Mouse (Mus musculus) megakaryocyte, adult 5-6 weeks (primary cell): Measurements from ENCODE around the gene Pard3. TPM values are rescaled to one million over a fixed set of nuclear protein-coding genes. Genes with fewer than 3 reads are reported as not detected.
A peak's percentile ranks its signal among the peaks of the same experiment; 100 is the strongest.

Source experiments
- ATAC-seq: 2 replicates; pipeline ENCODE4 v1.8.0; 2016; ENCODE audit warnings: mild to moderate bottlenecking, inconsistent platforms; ENCODE audit not compliant: poor library complexity, severe bottlenecking
- total RNA-seq, 2 experiments: library from RNA; stranded (forward) in 1 of 2; stranded (reverse) in 1 of 2; fragments of 153-499, 151-499 nt in 1 of 2; fragments of 221-1000, 200-1000 nt in 1 of 2; gene quantifications; 2 replicates each; pipeline versions ENCODE4 v1.2.3 to v1.2.4; 2015 to 2017

Pard3 gene
- total RNA-seq (2015), result 0.05 TPM in 1 of 2 replicates, not detected in the other
- not detected in 2 replicates for total RNA-seq (2017)

DNA sequence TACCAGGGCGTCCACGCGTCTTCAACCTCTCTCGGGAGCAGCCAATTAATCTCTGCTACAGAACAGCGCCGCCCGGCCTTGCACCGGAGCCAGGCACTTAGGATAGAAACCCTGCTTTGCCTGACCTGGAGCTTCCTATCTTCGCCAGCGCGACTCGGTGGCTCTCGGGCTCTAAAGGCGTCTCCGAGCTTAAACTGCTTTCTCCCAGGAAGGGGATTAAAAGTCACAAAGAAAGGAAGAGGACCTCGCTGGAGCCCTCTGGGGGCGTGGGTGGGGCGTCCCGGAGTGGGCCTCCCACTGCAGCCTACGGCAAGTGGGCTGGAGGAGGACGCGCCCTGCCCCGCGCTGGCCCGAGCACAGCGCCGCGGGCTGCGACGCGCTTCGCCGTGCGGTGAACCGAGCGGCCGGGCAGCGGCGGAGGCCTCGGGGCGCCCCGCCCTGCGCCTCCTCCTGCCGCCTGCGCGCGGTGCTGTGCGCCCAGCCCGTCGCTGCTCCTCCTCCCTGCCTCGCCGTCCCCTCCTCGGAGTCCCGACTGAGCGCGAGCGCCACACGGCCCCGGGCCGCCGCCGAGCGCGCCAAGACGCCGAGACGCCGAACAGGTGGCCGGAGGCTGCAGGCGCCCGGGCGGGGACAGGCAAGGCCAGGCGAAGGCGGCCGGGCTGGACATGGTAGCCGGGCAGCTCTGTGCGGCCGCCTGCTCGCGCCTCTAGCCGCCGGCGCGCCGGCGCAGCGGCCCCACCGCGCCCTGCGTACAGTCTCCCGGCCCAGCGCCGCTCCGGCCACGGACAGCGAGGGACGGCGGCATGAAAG is at the start of gene Pard3:
Pard3 (plus strand) TSS at position 343 of the 810 bp plus-strand sequence.
- no peak for ATAC-seq

DNA sequence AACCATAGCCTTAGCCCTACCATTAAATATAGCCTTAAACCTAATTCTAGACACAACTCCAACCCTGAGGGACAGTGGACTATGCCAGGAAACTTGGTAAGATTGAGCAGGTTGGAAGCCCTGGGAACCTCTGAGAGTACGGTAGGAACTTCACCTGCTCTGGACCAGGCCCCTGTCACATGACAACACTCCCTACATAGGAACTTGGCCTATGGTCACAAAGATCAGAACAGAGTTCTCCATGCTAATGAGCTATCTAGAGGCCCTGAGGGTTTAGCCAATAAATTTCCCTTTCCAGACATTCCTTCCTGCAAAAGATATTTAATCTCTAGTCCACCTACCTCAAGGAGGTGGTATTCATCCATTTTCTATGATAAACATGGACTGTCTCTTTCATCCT is 41.9 kb upstream of the Pard3 start:
- ATAC-seq, result no peak

GRCm38 (mm10) chr8:127025256-127025717 is 38.4 kb upstream of the Pard3 start:
- ATAC-seq, result no peak

DNA sequence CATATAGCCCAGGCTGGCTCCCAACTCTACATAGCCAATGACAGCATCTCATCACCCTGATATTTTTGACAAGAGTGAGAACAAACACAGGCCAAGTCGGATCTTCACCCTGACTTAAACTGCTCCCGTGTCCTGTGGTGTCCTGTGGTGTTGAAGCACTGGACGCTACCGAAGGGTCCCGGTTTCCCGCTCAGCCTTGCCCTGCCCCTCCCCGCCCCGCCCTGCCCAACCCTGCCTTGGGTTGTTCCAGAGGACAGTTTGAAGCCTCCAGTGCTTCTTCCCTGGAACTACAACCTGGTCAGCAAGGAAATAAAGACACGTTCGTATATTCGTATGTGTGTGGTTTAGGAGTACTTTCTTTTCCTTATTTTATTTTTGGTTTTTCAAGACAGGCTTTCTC is 37.9 kb upstream of the Pard3 start:
- ATAC-seq, result no peak

DNA sequence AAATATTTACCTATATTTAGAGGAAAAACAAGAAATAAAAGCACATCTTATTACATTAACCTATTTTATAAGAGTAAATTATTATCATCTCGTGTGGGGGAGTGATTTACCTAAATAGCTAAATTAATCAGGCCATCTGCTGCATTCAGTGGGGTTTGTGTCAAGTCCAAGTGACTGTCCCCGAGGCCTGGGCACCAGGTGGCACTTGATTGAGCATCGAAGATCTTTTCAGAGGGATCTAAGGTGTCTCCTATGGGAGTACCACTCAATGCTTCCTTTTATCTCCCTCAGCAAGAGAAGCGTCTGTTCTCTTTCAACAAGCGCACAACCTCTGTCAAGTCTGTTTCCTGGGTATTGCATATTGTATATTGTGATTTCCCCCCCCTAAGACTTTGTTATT is 32.2 kb upstream of the Pard3 start:
- no peak for ATAC-seq

DNA sequence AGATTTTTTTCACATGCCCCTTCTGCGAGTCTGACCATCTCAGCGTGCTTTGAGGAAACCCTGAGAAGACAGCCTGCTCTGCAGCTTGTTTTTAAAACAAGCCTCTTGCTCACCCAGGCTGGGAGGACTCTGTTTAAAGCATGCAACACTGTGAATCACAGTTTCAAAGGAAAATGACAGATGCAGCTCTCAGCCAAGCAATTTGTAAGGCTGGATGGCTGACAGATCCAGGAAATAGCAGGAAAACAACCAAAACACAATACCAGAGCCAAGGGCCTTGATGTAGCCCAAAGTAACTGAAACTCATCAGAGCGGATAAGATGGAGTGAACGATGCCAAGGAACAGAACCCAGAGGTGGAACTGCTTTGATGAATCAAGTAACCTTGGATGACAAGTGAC is 24.8 kb upstream of the Pard3 start:
- ATAC-seq, result no peak

- ATAC-seq, result no peak
Observed at GRCm38 (mm10) chr8:127049996-127050395, 13.7 kb upstream of the Pard3 start.

GRCm38 (mm10) chr8:127052132-127052531 is 11.6 kb upstream of the Pard3 start:
- ATAC-seq, result 0 out of 2 replicates have a peak, but pooled peaks have one; percentile 35

- ATAC-seq, result no peak
Observed at GRCm38 (mm10) chr8:127055081-127055480, 8.6 kb upstream of the Pard3 start.

DNA sequence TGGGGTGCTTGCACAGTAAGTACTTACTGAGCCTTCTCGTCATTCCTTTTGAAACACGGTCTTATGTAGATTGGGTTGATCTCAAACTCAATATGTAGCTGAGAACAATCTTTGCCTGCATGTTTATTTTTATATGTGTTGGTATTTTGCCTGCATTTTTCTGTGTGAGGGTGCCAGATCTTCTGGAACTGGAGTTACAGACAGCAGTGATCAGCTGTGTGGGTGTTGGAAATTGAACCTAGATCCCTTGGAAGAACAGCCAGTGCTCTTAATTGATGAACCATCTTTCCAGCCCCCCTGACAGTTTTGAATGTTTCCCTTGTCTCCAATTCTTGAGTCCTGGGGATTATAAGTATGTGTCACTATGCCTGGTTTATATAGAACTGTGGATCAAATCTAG is 4.9 kb upstream of the Pard3 start:
- ATAC-seq, result no peak

DNA sequence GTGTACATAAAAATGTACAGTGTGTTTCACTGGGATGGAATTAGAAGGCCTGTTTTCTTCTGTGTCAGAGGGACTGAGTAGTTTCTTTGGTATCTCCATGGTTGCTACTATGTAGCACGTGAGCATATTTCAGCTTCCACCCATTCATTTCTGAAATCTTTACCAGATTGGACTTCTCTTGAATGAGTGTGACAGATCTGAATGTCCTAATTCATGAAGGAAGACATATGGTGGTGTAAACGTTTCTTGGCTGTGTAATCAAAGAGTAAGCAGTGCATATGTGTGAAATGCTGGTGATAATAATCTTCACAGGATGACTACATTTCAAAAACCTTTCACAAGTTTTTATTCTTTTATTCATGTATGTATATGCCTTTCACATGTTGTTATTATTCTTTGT is 3.9 kb upstream of the Pard3 start:
- ATAC-seq, result no peak

- no peak for ATAC-seq
Observed at GRCm38 (mm10) chr8:127064361-127065112, 844 bp downstream of the Pard3 start.

DNA sequence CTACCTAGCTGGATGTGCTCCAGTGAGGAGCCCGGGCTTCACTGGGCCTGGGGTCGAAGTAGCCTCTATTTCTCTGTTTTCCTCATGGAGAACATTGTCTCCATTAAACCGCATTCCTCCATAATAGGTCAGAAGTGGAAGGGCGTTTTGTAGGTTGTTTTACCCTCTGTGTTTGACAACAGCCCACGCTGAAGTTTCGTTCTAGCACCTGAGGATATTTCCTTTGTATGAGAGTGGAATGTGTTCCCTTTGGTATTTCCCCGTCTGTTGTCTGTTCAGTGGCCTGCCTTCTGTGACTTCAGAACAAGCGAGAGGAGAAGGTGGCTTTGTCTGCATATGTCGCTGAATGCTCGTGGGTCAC is 1.4 kb downstream of the Pard3 start:
- no peak for ATAC-seq

DNA sequence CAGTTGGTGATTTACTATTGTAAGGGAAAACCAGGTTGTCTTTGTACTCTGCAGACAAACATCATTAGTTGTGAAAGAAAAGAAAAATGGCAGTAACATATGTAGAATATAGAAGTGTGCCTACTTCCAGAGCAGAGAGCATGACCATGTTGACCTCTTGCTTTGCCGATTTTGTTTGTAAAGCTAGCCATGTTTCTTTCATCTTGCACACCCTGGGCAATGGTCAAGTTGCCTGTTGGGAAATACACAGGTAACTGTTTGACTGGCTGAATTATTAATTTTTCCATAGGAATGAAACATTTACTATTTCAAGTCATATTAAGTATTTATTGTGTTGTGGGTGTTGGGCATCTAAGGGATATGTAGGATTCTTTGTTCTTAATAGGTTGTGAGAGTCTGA is 2.1 kb downstream of the Pard3 start:
- no peak for ATAC-seq

DNA sequence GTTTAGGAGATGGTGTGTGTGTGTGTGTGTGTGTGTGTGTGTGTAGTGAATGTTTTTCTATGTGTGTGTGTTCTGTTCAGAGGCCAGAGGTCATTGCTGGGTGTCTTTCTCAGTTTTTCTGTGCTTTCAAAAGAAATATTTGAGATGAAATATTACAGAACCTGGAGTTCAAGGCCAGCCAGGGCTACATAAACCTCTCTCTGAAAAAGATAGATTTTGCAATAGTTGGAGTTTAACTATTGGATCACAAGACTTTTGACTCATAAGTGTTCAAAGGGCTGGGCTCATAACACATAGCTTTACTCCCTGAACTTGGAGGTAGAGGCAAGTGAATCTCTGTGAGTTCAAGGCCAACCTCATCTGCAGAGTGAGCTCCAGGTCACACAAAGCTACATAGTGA is 2.8 kb downstream of the Pard3 start:
- no peak for ATAC-seq

- no peak for ATAC-seq
Observed at GRCm38 (mm10) chr8:127068719-127069118, 5.0 kb downstream of the Pard3 start.

GRCm38 (mm10) chr8:127070225-127070624 is 6.5 kb downstream of the Pard3 start:
- no peak for ATAC-seq

GRCm38 (mm10) chr8:127073052-127073618 is 9.4 kb downstream of the Pard3 start:
- ATAC-seq, result no peak

- ATAC-seq, result no peak
Observed at GRCm38 (mm10) chr8:127076511-127076910, 12.8 kb downstream of the Pard3 start.

- no peak for ATAC-seq
Observed at GRCm38 (mm10) chr8:127079244-127079805, 15.6 kb downstream of the Pard3 start.

DNA sequence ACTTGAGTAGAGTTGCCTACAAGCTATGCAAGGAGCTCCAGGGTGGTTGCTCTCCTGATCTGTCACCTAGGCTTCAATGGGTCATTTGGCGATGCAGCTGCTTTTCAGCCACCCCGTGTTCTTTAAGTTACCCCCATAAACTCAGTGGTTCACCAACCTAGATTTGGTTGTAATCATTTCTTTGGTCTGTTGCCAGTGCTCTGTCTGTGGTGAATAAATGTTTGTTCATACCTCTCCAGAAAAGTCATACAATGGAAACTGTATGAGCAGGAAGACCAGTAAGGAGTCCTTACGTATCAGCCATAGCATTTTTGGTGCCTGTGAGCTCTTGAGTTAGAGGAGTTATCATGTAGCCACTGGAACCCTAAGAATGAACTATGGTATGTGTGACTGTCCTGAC is 17.6 kb downstream of the Pard3 start:
- ATAC-seq, result no peak
